Mouse (Mus musculus): Measurements from ENCODE around the gene Jakmip3.
A peak's percentile ranks its signal among the peaks of the same experiment; 100 is the strongest.

Jakmip3 gene

GRCm38 (mm10) chr7:138948309-138948708 lies 7.8 kb downstream of the Jakmip3 start:
- no peak for DNase-seq

GRCm38 (mm10) chr7:138955787-138956186 lies 15.3 kb downstream of the Jakmip3 start:
- DNase-seq, result no peak

GRCm38 (mm10) chr7:138957106-138957505 lies 16.6 kb downstream of the Jakmip3 start:
- no peak for DNase-seq

- no peak for DNase-seq
Measured at GRCm38 (mm10) chr7:138959747-138960146, 19.2 kb downstream of the Jakmip3 start.

- DNase-seq, result no peak
Measured at GRCm38 (mm10) chr7:138963756-138964155, 23.2 kb downstream of the Jakmip3 start.

GRCm38 (mm10) chr7:138968010-138968620 lies 27.6 kb downstream of the Jakmip3 start:
- DNase-seq, result no peak

GRCm38 (mm10) chr7:138977510-138977909 lies 37.0 kb downstream of the Jakmip3 start:
- no peak for DNase-seq

- DNase-seq, result no peak
Measured at GRCm38 (mm10) chr7:138984576-138984975, 44.0 kb downstream of the Jakmip3 start.

GRCm38 (mm10) chr7:138989156-138989555 lies 48.6 kb downstream of the Jakmip3 start:
- DNase-seq, result no peak

- no peak for DNase-seq
Measured at GRCm38 (mm10) chr7:139002692-139003091, 62.2 kb downstream of the Jakmip3 start.

GRCm38 (mm10) chr7:139003250-139003649 lies 62.7 kb downstream of the Jakmip3 start:
- no peak for DNase-seq

- DNase-seq, result no peak
Measured at GRCm38 (mm10) chr7:139009786-139010502, 69.4 kb downstream of the Jakmip3 start.

GRCm38 (mm10) chr7:139011027-139011426 lies 70.5 kb downstream of the Jakmip3 start:
- DNase-seq, result peak; percentile 60

GRCm38 (mm10) chr7:139011586-139011985 lies 71.1 kb downstream of the Jakmip3 start:
- DNase-seq, result no peak

- DNase-seq, result no peak
Measured at GRCm38 (mm10) chr7:139012767-139013369, 72.3 kb downstream of the Jakmip3 start.

GRCm38 (mm10) chr7:139015143-139015542 lies 74.6 kb downstream of the Jakmip3 start:
- no peak for DNase-seq

GRCm38 (mm10) chr7:139016288-139016687 lies 75.8 kb downstream of the Jakmip3 start:
- DNase-seq, result no peak

- no peak for DNase-seq
Measured at GRCm38 (mm10) chr7:139017249-139017903, 76.8 kb downstream of the Jakmip3 start.

GRCm38 (mm10) chr7:139020884-139021283 lies 80.4 kb downstream of the Jakmip3 start:
- DNase-seq, result peak; percentile 21

GRCm38 (mm10) chr7:139021326-139021725 lies 80.8 kb downstream of the Jakmip3 start:
- DNase-seq, result no peak

- peak; percentile 13 for DNase-seq
Measured at GRCm38 (mm10) chr7:139027136-139027535, 86.6 kb downstream of the Jakmip3 start.

GRCm38 (mm10) chr7:139031215-139031614 lies 90.7 kb downstream of the Jakmip3 start:
- DNase-seq, result no peak

GRCm38 (mm10) chr7:139063406-139063805 lies 122.9 kb downstream of the Jakmip3 start:
- DNase-seq, result no peak
